Mouse (Mus musculus) MEL (cell line): ENCODE data around the gene Tnrc18. TPM values are rescaled to one million over a fixed set of nuclear protein-coding genes. Genes with fewer than 3 reads are reported as not detected.

ENCODE experiments used
- DNase-seq: peaks from one replicate; pipeline ENCODE4 v3.0.0; 2011; ENCODE audit warnings: low read depth, low spot score
- H3K27ac ChIP-seq: 2 replicates; pipeline ENCODE4 v1.5.1; 2012; ENCODE audit warnings: low read depth, mild to moderate bottlenecking, control low read depth, low read length, moderate library complexity; ENCODE audit not compliant: control insufficient read depth
- H3K27me3 ChIP-seq, 2 experiments: fragments of 150-350 bp in 1 of 2; sonication (generic) in 1 of 2; 2 replicates each; pipeline ENCODE4 v1.6.1; 2012; ENCODE audit warnings: low read length in 2 of 2, mild to moderate bottlenecking in 2 of 2, improper control_type of control experiment in 1 of 2, moderate library complexity in 1 of 2; ENCODE audit not compliant: insufficient read depth in 2 of 2, control insufficient read depth in 1 of 2
- H3K36me3 ChIP-seq, 2 experiments: 2 replicates each; pipeline ENCODE4 v1.6.1; 2012 to 2014; ENCODE audit warnings: low read length in 2 of 2, improper control_type of control experiment in 1 of 2, inconsistent platforms in 1 of 2, mild to moderate bottlenecking in 1 of 2; ENCODE audit not compliant: insufficient read depth in 2 of 2, control insufficient read depth in 1 of 2
- H3K4me1 ChIP-seq, 2 experiments: fragments of 150-350 bp in 1 of 2; sonication (generic) in 1 of 2; 2 replicates each; pipeline ENCODE4 v1.6.1; 2012; ENCODE audit warnings: low read length in 2 of 2, improper control_type of control experiment in 1 of 2, mild to moderate bottlenecking in 1 of 2; ENCODE audit not compliant: insufficient read depth in 2 of 2, control insufficient read depth in 1 of 2
- H3K4me3 ChIP-seq, 2 experiments: fragments of 150-350 bp in 1 of 2; sonication (generic) in 1 of 2; 2 replicates each; pipeline ENCODE4 v1.5.1; 2012; ENCODE audit warnings: low read depth in 2 of 2, low read length in 2 of 2, mild to moderate bottlenecking in 2 of 2, moderate library complexity in 2 of 2, control low read depth in 1 of 2, improper control_type of control experiment in 1 of 2; ENCODE audit not compliant: control insufficient read depth in 1 of 2, insufficient read depth in 1 of 2
- H3K79me2 ChIP-seq: 2 replicates; pipeline ENCODE4 v1.6.1; 2012; ENCODE audit warnings: mild to moderate bottlenecking, low read length, moderate library complexity; ENCODE audit not compliant: control insufficient read depth, poor library complexity, insufficient read depth
- H3K9ac ChIP-seq: 2 replicates; pipeline ENCODE4 v1.6.1; 2012; ENCODE audit warnings: low read depth, mild to moderate bottlenecking, control low read depth, low read length, moderate library complexity; ENCODE audit not compliant: control insufficient read depth, poor library complexity, severe bottlenecking
- H3K9me3 ChIP-seq: fragments of 150-350 bp; sonication (generic); replicated peaks from 2 replicates; pipeline ENCODE4 v1.6.1; 2012; ENCODE audit warnings: mild to moderate bottlenecking, low read length, improper control_type of control experiment, moderate library complexity; ENCODE audit not compliant: insufficient read depth
- CHD2 ChIP-seq: IDR thresholded peaks from 2 replicates; pipeline ENCODE4 v1.6.1; 2011; ENCODE audit warnings: low read length, improper control_type of control experiment
- CTCF ChIP-seq, 3 experiments: IDR thresholded peaks in 2 of 3; conservative IDR thresholded peaks in 1 of 3; 2 replicates each; pipeline ENCODE4 v1.5.1; 2011 to 2012; ENCODE audit warnings: low read length in 3 of 3, low read depth in 2 of 3, mild to moderate bottlenecking in 2 of 3, improper control_type of control experiment in 1 of 3, inconsistent platforms in 1 of 3, mixed read lengths in 1 of 3, moderate library complexity in 1 of 3; ENCODE audit not compliant: control insufficient read depth in 1 of 3, insufficient read depth in 1 of 3, poor library complexity in 1 of 3, severe bottlenecking in 1 of 3
- E2F4 ChIP-seq: IDR thresholded peaks from 2 replicates; pipeline ENCODE4 v1.6.1; 2011; ENCODE audit warnings: low read depth, low read length, improper control_type of control experiment, borderline replicate concordance
- ELF1 ChIP-seq: IDR thresholded peaks from 2 replicates; pipeline ENCODE4 v1.6.1; 2014; ENCODE audit warnings: low read depth, mild to moderate bottlenecking, inconsistent platforms, low read length, improper control_type of control experiment, moderate library complexity
- EP300 ChIP-seq, 2 experiments: IDR thresholded peaks; 2 replicates each; pipeline ENCODE4 v1.6.1; 2011; ENCODE audit warnings: improper control_type of control experiment in 2 of 2, low read length in 2 of 2, low read depth in 1 of 2, mild to moderate bottlenecking in 1 of 2
- ETS1 ChIP-seq: IDR thresholded peaks from 2 replicates; pipeline ENCODE4 v1.6.1; 2012; ENCODE audit warnings: low read depth, mild to moderate bottlenecking, inconsistent platforms, low read length, improper control_type of control experiment, moderate library complexity
- GABPA ChIP-seq: IDR thresholded peaks from 2 replicates; pipeline ENCODE4 v1.6.1; 2012; ENCODE audit warnings: low read depth, mild to moderate bottlenecking, inconsistent platforms, low read length, improper control_type of control experiment, moderate library complexity
- GATA1 ChIP-seq: IDR thresholded peaks from 2 replicates; pipeline ENCODE4 v1.6.1; 2011; ENCODE audit warnings: low read depth, low read length, improper control_type of control experiment
- HCFC1 ChIP-seq: IDR thresholded peaks from 2 replicates; pipeline ENCODE4 v1.6.1; 2012; ENCODE audit warnings: low read depth, mild to moderate bottlenecking, inconsistent platforms, low read length, improper control_type of control experiment, moderate library complexity
- JUND ChIP-seq: IDR thresholded peaks from 2 replicates; pipeline ENCODE4 v1.6.1; 2011; ENCODE audit warnings: low read depth, mild to moderate bottlenecking, improper control_type of control experiment, low read length
- KAT2A ChIP-seq: conservative IDR thresholded peaks from 2 replicates; pipeline ENCODE4 v1.6.1; 2012; ENCODE audit warnings: low read depth, low read length, improper control_type of control experiment, inconsistent platforms
- MAZ ChIP-seq: IDR thresholded peaks from 2 replicates; pipeline ENCODE4 v1.6.1; 2012; ENCODE audit warnings: low read depth, mild to moderate bottlenecking, inconsistent platforms, low read length, improper control_type of control experiment
- MEF2A ChIP-seq: IDR thresholded peaks from 2 replicates; pipeline ENCODE4 v1.6.1; 2014; ENCODE audit warnings: low read depth, mild to moderate bottlenecking, inconsistent platforms, low read length, improper control_type of control experiment; ENCODE audit not compliant: poor library complexity, insufficient replicate concordance, severe bottlenecking; ENCODE audit errors: extremely low read depth
- MYB ChIP-seq: IDR thresholded peaks from 2 replicates; pipeline ENCODE4 v1.6.1; 2011; ENCODE audit warnings: mild to moderate bottlenecking, low read depth, low read length, improper control_type of control experiment
- MYC ChIP-seq: IDR thresholded peaks from 2 replicates; pipeline ENCODE4 v1.6.1; 2011; ENCODE audit warnings: low read depth, mild to moderate bottlenecking, low read length, improper control_type of control experiment, moderate library complexity
- NRF1 ChIP-seq: IDR thresholded peaks from 2 replicates; pipeline ENCODE4 v1.6.1; 2014; ENCODE audit warnings: low read depth, mild to moderate bottlenecking, inconsistent platforms, low read length, improper control_type of control experiment, moderate library complexity; ENCODE audit not compliant: poor library complexity, insufficient read depth, severe bottlenecking
- POLR2AphosphoS2 ChIP-seq: IDR thresholded peaks from 2 replicates; pipeline ENCODE4 v1.6.1; 2011; ENCODE audit warnings: low read length, improper control_type of control experiment
- RCOR1 ChIP-seq: IDR thresholded peaks from 2 replicates; pipeline ENCODE4 v1.6.1; 2012; ENCODE audit warnings: low read depth, mild to moderate bottlenecking, inconsistent platforms, low read length, improper control_type of control experiment
- SMC3 ChIP-seq: IDR thresholded peaks from 2 replicates; pipeline ENCODE4 v1.6.1; 2011; ENCODE audit warnings: low read depth, low read length, improper control_type of control experiment
- TAL1 ChIP-seq: IDR thresholded peaks from 2 replicates; pipeline ENCODE4 v1.6.1; 2012; ENCODE audit warnings: mild to moderate bottlenecking, inconsistent platforms, low read length, moderate library complexity, mixed read lengths
- TBP ChIP-seq: IDR thresholded peaks from 2 replicates; pipeline ENCODE4 v1.8.0; 2011; ENCODE audit warnings: low read depth, low read length, improper control_type of control experiment
- UBTF ChIP-seq: IDR thresholded peaks from 2 replicates; pipeline ENCODE4 v1.6.1; 2012; ENCODE audit warnings: low read depth, mild to moderate bottlenecking, inconsistent platforms, low read length, improper control_type of control experiment, moderate library complexity, borderline replicate concordance; ENCODE audit not compliant: insufficient read depth
- USF1 ChIP-seq: IDR thresholded peaks from 2 replicates; pipeline ENCODE4 v1.6.1; 2014; ENCODE audit warnings: low read depth, mild to moderate bottlenecking, inconsistent platforms, low read length, improper control_type of control experiment, moderate library complexity
- ZC3H11A ChIP-seq: IDR thresholded peaks from 2 replicates; pipeline ENCODE4 v1.6.1; 2012; ENCODE audit warnings: low read depth, mild to moderate bottlenecking, inconsistent platforms, low read length, improper control_type of control experiment
- ZMIZ1 ChIP-seq: IDR thresholded peaks from 2 replicates; pipeline ENCODE4 v1.6.1; 2012; ENCODE audit warnings: low read depth, mild to moderate bottlenecking, inconsistent platforms, low read length, improper control_type of control experiment, moderate library complexity
- ZNF384 ChIP-seq: IDR thresholded peaks from 2 replicates; pipeline ENCODE4 v1.6.1; 2012; ENCODE audit warnings: low read depth, mild to moderate bottlenecking, inconsistent platforms, low read length, improper control_type of control experiment
- polyA plus RNA-seq, 2 experiments: library from polyadenylated mRNA; stranded (reverse) in 1 of 2; unstranded in 1 of 2; fragments of >175 nt in 1 of 2; fragments of >200 nt in 1 of 2; gene quantifications; 2 replicates each; pipeline versions ENCODE4 v1.2.1 to v1.2.4; 2012; ENCODE audit warnings: low replicate concordance in 2 of 2, low read depth in 1 of 2; ENCODE audit not compliant: insufficient read length in 2 of 2, insufficient read depth in 1 of 2, missing spikeins in 1 of 2
- total RNA-seq: library from RNA; depleted of rRNA; stranded (reverse); fragments of 300-350 nt; gene quantifications from 2 replicates; pipeline ENCODE4 v1.2.3, GENCODE M21; 2012

Tnrc18 gene
- total and polyA plus RNA-seq, 3 experiments = 0.31 to 3.4 TPM; not detected in 1

DNA sequence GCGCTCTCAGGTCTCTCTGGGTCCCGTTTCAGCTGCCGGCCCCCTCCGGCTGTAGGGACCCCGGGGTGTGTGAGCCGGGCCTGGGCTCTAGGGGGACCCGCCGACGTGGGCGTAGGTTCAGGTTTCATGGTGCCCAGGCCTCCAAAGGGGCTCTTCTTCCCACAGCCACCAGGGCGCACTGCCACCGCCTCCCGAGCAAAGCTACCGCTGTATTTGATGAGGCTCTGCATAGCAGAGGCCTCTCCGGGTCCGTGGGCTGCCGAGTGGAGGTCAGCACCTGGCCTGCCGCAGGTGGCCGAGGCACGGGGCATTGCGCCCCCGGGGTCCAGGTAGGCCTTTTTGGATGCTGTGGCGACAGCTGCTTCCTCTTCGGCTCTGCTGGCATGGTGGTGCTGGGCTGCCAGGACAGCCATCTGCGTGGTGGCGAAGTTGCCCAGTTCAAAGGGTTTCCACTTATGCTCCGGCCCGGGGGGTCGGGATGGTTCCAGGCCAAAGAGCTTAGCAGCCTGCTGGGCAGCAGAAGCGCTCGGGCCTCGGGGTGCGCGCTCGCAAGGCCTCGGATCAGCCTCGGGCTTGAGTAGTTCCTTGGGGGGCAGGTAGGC lies 30.1 kb downstream of the Tnrc18 start:
- TF ChIP-seq CHD2 = no peak
- no peak for TF ChIP-seq CTCF (IDR thresholded peaks at IDR 0.05 in 2 of 3, conservative IDR thresholded peaks at IDR 0.05 in 1 of 3; ENCODE audit: control insufficient read depth in 1 of 3, insufficient read depth in 1 of 3, low read depth in 2 of 3, low read length in 3 of 3, poor library complexity in 1 of 3, severe bottlenecking in 1 of 3)
- no peak for TF ChIP-seq MAZ
- TF ChIP-seq GABPA = no peak
- TF ChIP-seq ZNF384 = no peak
- no peak for TF ChIP-seq ELF1
- TF ChIP-seq KAT2A = no peak
- no peak for TF ChIP-seq ETS1
- no peak for TF ChIP-seq RCOR1
- TF ChIP-seq JUND = no peak
- no peak for TF ChIP-seq SMC3
- no peak for TF ChIP-seq GATA1
- no peak for TF ChIP-seq POLR2AphosphoS2
- TF ChIP-seq UBTF = no peak
- TF ChIP-seq TAL1 = no peak
- TF ChIP-seq, all 39 proteins: peak for 0
- no peak overlapping the region for H3K9ac ChIP-seq
- H3K36me3 ChIP-seq = no peaks in the 10 kb centered on the region
- no peaks in the 10 kb centered on the region for H3K27me3 ChIP-seq
- H3K27ac ChIP-seq = no peak overlapping the region
- H3K9me3 ChIP-seq = no peaks in the 10 kb centered on the region
- no peak for DNase-seq
- H3K79me2 ChIP-seq = no peaks in the 10 kb centered on the region
- H3K4me1 ChIP-seq = no peaks in the 10 kb centered on the region
- H3K4me3 ChIP-seq = no peak overlapping the region

DNA sequence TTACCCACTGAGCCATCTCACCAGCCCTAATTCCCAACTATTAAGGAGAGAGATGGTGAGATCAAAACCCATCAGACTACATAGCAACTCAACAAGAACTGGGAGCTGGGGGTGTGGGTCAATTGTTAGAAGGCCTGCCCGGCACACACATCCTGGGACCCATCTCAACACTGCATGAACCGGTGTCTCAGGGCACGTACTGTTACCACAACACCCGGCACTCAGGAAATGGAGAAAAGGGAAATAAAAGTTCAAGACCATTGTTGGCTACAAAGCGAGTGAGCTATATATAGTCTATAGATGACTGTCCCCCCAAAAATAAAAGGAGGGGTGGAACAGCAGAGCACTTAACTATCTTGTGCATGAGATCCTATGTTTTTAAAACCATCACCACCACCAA lies 30.8 kb downstream of the Tnrc18 start:
- no peaks in the 10 kb centered on the region for H3K36me3 ChIP-seq
- H3K27ac ChIP-seq = no peak overlapping the region

DNA sequence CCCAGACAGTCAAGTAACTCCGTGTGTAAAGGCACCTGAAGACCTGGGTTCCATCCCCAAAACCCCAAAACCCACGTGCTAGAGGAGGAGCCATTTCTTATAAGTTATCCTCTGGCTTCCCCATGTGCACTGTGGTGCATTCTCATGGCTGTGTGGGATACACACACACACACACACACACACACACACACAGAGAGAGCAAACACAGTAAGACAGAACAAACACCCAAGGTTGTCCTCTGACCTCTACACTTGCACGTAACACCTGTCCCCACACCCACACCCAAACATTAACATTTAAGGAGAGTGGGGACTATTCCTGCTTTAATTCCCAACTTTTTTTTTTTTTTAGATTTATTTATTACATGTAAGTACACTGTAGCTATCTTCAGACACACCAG lies 31.2 kb downstream of the Tnrc18 start:
- no peak for DNase-seq
- Histone ChIP-seq H3K27me3 (no peaks in the 10 kb centered on the region), H3K36me3 (no peaks in the 10 kb centered on the region), H3K9me3 (no peaks in the 10 kb centered on the region), H3K27ac (no peak overlapping the region), H3K4me1 (no peaks in the 10 kb centered on the region), H3K79me2 (no peaks in the 10 kb centered on the region), H3K4me3 (no peak overlapping the region), H3K9ac (no peak overlapping the region)
- TF ChIP-seq EP300 (IDR thresholded peaks at IDR 0.05; ENCODE audit: low read depth in 1 of 2, low read length in 2 of 2) = no peak
- no peak for TF ChIP-seq ZC3H11A
- no peak for TF ChIP-seq JUND
- no peak for TF ChIP-seq UBTF
- TF ChIP-seq ZMIZ1 = no peak
- no peak for TF ChIP-seq NRF1
- TF ChIP-seq TAL1 = no peak
- TF ChIP-seq USF1 = no peak
- no peak for TF ChIP-seq MYC
- no peak for TF ChIP-seq TBP
- no peak for TF ChIP-seq MYB
- no peak for TF ChIP-seq HCFC1
- TF ChIP-seq E2F4 = no peak
- no peak for TF ChIP-seq MEF2A
- TF ChIP-seq GABPA = no peak

More for the DNA sequence above, 30.8 kb downstream of the Tnrc18 start:
- no peak overlapping the region for H3K9ac ChIP-seq
- DNase-seq = no peak
- no peaks in the 10 kb centered on the region for H3K9me3 ChIP-seq
- no peaks in the 10 kb centered on the region for H3K79me2 ChIP-seq
- TF ChIP-seq ELF1 (no peak), JUND (no peak)
- no peak overlapping the region for H3K4me3 ChIP-seq
- no peaks in the 10 kb centered on the region for H3K4me1 ChIP-seq
- no peaks in the 10 kb centered on the region for H3K27me3 ChIP-seq
